Mouse (Mus musculus) liver, embryonic 14.5 days (tissue): ENCODE results near the gene Ttll11. TPM values are rescaled to one million over a fixed set of nuclear protein-coding genes. Genes with fewer than 3 reads are reported as not detected.

Source experiments
- ATAC-seq: fragments of 200-750 bp; cut with Nextera tagmentation; 2 replicates; pipeline ENCODE4 v1.8.0; 2017; ENCODE audit warnings: moderate number of reproducible peaks, mild to moderate bottlenecking, moderate library complexity; ENCODE audit not compliant: insufficient read depth
- DNase-seq, 3 experiments: peaks; one replicate each; pipeline ENCODE4 v3.0.0-alpha.2; 2012 to 2013; ENCODE audit warnings: low read depth in 3 of 3, low spot score in 3 of 3
- H3K27ac ChIP-seq: fragments of 300-500 bp; sonication (generic); 2 replicates; pipeline ENCODE4 v1.5.1; 2014; ENCODE audit warnings: moderate library complexity, mild to moderate bottlenecking, control low read depth, inconsistent platforms
- H3K27me3 ChIP-seq: fragments of 300-500 bp; sonication (generic); 2 replicates; pipeline ENCODE4 v1.6.1; 2014; ENCODE audit warnings: mild to moderate bottlenecking, low read length, moderate library complexity; ENCODE audit not compliant: control insufficient read depth, insufficient read depth
- H3K36me3 ChIP-seq: fragments of 300-500 bp; sonication (generic); replicated peaks from 2 replicates; pipeline ENCODE4 v1.6.1; 2014; ENCODE audit warnings: low read depth; ENCODE audit not compliant: control insufficient read depth, insufficient read depth
- H3K4me1 ChIP-seq, 2 experiments: fragments of 200-500 bp in 1 of 2; fragments of 300-500 bp in 1 of 2; sonication (generic) in 1 of 2; replicated peaks; 2 replicates each; pipeline ENCODE4 v1.6.1; 2012 to 2014; ENCODE audit warnings: antibody characterized with exemption in 1 of 2, inconsistent platforms in 1 of 2, low read length in 1 of 2; ENCODE audit not compliant: control insufficient read depth in 2 of 2, insufficient read depth in 2 of 2
- H3K4me2 ChIP-seq: fragments of 300-500 bp; sonication (generic); 2 replicates; pipeline ENCODE4 v1.6.1; 2014; ENCODE audit warnings: low read depth, mild to moderate bottlenecking, control low read depth, moderate library complexity
- H3K4me3 ChIP-seq, 2 experiments: fragments of 200-500 bp in 1 of 2; fragments of 300-500 bp in 1 of 2; sonication (generic) in 1 of 2; 2 replicates each; pipeline ENCODE4 v1.5.1; 2012 to 2014; ENCODE audit warnings: low read depth in 2 of 2, low read length in 2 of 2, mild to moderate bottlenecking in 2 of 2, control low read depth in 1 of 2, inconsistent platforms in 1 of 2, moderate library complexity in 1 of 2; ENCODE audit not compliant: insufficient read depth in 1 of 2
- H3K9ac ChIP-seq: fragments of 300-500 bp; sonication (generic); replicated peaks from 2 replicates; pipeline ENCODE4 v1.6.1; 2014; ENCODE audit warnings: mild to moderate bottlenecking, control low read depth, moderate library complexity
- H3K9me3 ChIP-seq: fragments of 300-500 bp; sonication (generic); 2 replicates; pipeline ENCODE4 v1.6.1; 2016; ENCODE audit warnings: low read length, mixed read lengths; ENCODE audit not compliant: control insufficient read depth
- CTCF ChIP-seq: IDR thresholded peaks from 2 replicates; pipeline ENCODE4 v1.5.1; 2016; ENCODE audit warnings: antibody characterized with exemption, low read depth, control low read depth
- EP300 ChIP-seq: IDR thresholded peaks from 2 replicates; pipeline ENCODE4 v1.6.1; 2016; ENCODE audit warnings: antibody characterized with exemption, low read depth
- WGBS: fragments of 180-500 bp; shearing (Covaris S2); extraction: QIAGEN DNeasy Blood & Tissue Kit; methylation state at CpG from one replicate; pipeline ENCODE4 v1.1.7; 2014; ENCODE audit not compliant: insufficient replicate concordance; 5-methylcytosine and 5-hydroxymethylcytosine counted together
- polyA plus RNA-seq, 2 experiments: library from polyadenylated mRNA; depleted of rRNA in 1 of 2; stranded (reverse) in 1 of 2; unstranded in 1 of 2; fragments of >200 nt; fragmentation: Nextera tagmentation in 1 of 2; extraction: Ambion mirVana in 1 of 2; gene quantifications; 2 replicates each; pipeline versions ENCODE4 v1.2.1 to v1.2.3; 2012 to 2014

The Ttll11 gene
- polyA plus RNA-seq, 2 experiments, result 0.42 to 0.83 TPM

DNA sequence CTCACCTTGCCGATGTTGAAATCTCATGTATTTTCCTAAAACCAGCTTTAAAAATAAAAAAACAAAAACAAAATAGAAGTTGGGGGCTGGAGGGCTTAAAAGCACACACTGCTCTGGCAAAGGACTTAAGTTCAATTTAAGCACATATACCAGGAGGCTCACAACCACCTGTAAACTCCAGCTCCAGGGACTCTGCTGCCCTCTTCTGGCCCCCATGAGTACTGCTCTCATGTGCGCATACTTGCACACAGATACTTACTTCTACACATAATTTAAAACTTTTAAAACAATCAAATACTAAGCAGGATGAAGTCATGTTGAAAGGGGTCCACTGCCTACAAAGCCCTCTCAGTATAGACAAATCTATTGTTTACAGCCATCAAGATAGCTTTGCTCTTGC is 244.7 kb downstream of the Ttll11 start:
- DNase-seq (no peak), ATAC-seq (no peak)
- H3K4me3 ChIP-seq, result no peak overlapping the region
- peak; percentile 55 for TF ChIP-seq CTCF
- TF ChIP-seq EP300, result no peak
- H3K27me3 ChIP-seq, result no peaks in the 10 kb centered on the region
- no peaks in the 10 kb centered on the region for H3K9me3 ChIP-seq
- H3K4me1 ChIP-seq, result no peaks in the 10 kb centered on the region; a peak in 1 of 4 replicates
- WGBS, result 81% methylated on average over 2 of the region's 2 CpGs
- no peaks in the 10 kb centered on the region for H3K36me3 ChIP-seq
- no peak overlapping the region for H3K27ac ChIP-seq
- H3K9ac ChIP-seq, result no peak overlapping the region
- no peak overlapping the region for H3K4me2 ChIP-seq

GRCm38 (mm10) chr2:35731671-35732449 is 247.9 kb downstream of the Ttll11 start:
- Histone ChIP-seq H3K27ac (no peak overlapping the region), H3K36me3 (no peaks in the 10 kb centered on the region), H3K9me3 (no peaks in the 10 kb centered on the region), H3K4me1 (peaks cover 0 to 3% of the 10 kb centered on the region in 2 experiments; a peak in 1 of 4 replicates), H3K9ac (no peak overlapping the region), H3K4me2 (no peak overlapping the region), H3K27me3 (no peaks in the 10 kb centered on the region), H3K4me3 (no peak overlapping the region)
- TF ChIP-seq EP300 (no peak), CTCF (no peak)
- no peak for ATAC-seq
- DNase-seq, result peak in 1 of 3 experiments; percentile 11
- 19% methylated on average over 18 of the region's 18 CpGs for WGBS

- ATAC-seq (peak; percentile 78), DNase-seq (peak; percentile 12 to 37 (median 13))
Measured at GRCm38 (mm10) chr2:35729077-35730065, 250.3 kb downstream of the Ttll11 start.

GRCm38 (mm10) chr2:35728633-35729032 is 251.1 kb downstream of the Ttll11 start:
- WGBS, result 30% methylated on average over 5 of the region's 5 CpGs
- ATAC-seq, result no peak
- H3K4me3 ChIP-seq, result no peak overlapping the region
- no peak overlapping the region for H3K4me2 ChIP-seq
- H3K36me3 ChIP-seq, result no peaks in the 10 kb centered on the region
- no peak overlapping the region for H3K27ac ChIP-seq
- H3K27me3 ChIP-seq, result no peaks in the 10 kb centered on the region
- TF ChIP-seq EP300 (no peak), CTCF (no peak)
- DNase-seq, result no peak
- no peaks in the 10 kb centered on the region for H3K9me3 ChIP-seq
- H3K4me1 ChIP-seq, result peaks cover 0 to 3% of the 10 kb centered on the region in 2 experiments; a peak in 1 of 4 replicates
- no peak overlapping the region for H3K9ac ChIP-seq

More at GRCm38 (mm10) chr2:35729077-35730065, 250.3 kb downstream of the Ttll11 start:
- Histone ChIP-seq H3K27me3 (no peaks in the 10 kb centered on the region), H3K4me2 (no peak overlapping the region), H3K4me3 (no peak overlapping the region), H3K4me1 (peaks cover 0 to 3% of the 10 kb centered on the region in 2 experiments; a peak in 1 of 4 replicates), H3K9me3 (no peaks in the 10 kb centered on the region), H3K27ac (no peak overlapping the region), H3K9ac (no peak overlapping the region), H3K36me3 (no peaks in the 10 kb centered on the region)
- WGBS, result 30% methylated on average over 16 of the region's 16 CpGs
- TF ChIP-seq CTCF (peak; percentile 51), EP300 (no peak)
